Comparison of ENCODE assay signal across 27 mouse cellular contexts in the genomic region with DNA sequence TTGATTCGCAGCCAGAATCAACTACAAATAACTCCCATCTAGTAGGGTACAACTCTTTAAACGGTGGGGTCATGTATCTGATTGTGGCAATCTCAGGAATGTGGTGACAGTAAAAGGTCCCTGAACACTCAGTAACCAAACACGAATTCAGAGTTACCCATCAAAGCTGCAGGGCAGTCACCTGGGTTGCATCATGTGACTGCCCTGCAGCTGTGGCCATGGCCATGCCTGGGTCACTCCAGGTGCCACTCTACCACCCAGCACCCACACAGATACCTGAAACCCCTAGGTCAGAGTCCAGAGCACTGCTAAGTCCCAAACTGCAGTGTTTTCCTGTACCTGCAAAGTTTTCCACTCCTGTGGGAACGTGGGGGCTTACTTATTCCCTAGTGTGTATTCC. TPM values are rescaled to one million over a fixed set of nuclear protein-coding genes. Genes with fewer than 3 reads are reported as not detected.
"Had no signal": no experiment of that assay in that cellular context is flagged by ENCODE, and none has a peak within 500 bp of the region (broad histone marks: within the 10 kb centered on the region; RNA-seq: fewer than 3 reads in every experiment).

No protein-coding gene starts in this region.

- H3K27ac ChIP-seq: gastrocnemius, adult 2 months; heart, embryonic 10.5 days; hindbrain, embryonic 10.5 days; hindbrain, embryonic 12.5 days; hindbrain, embryonic 14.5 days; intestine, embryonic 15.5 days; left cerebral cortex, adult 2 months; limb, embryonic 13.5 days; limb, embryonic 15.5 days; liver, embryonic 14.5 days had no signal

- H3K27me3 ChIP-seq: heart, embryonic 12.5 days; intestine, embryonic 15.5 days; limb, embryonic 13.5 days had no signal

- H3K4me1 ChIP-seq: intestine, embryonic 15.5 days had no signal

- H3K36me3 ChIP-seq: heart, embryonic 10.5 days; hindbrain, embryonic 10.5 days; hindbrain, embryonic 12.5 days; intestine, embryonic 15.5 days; limb, embryonic 13.5 days; limb, embryonic 15.5 days had no signal

- DNase-seq: gastrocnemius, adult 2 months; gastrocnemius, postnatal 10 days; gastrocnemius, postnatal 25 days; heart, adult 18-20 months; heart, postnatal 10 days; heart, postnatal 4 days; kidney, adult 18-20 months; kidney, adult 8-10 months; kidney, postnatal 10 days; kidney, postnatal 25 days; kidney, postnatal 4 days; left cerebral cortex, postnatal 4 days; lung, adult 18-20 months had no signal

- ATAC-seq: hindbrain, embryonic 16.5 days; inflammation-experienced regulatory T-cells, adult 6 months; intestine, embryonic 15.5 days; intestine, postnatal 0 days had no signal

- H3K9me3 ChIP-seq: heart, embryonic 10.5 days; heart, embryonic 12.5 days; hindbrain, embryonic 10.5 days; hindbrain, embryonic 12.5 days; intestine, embryonic 15.5 days; limb, embryonic 13.5 days; limb, embryonic 15.5 days had no signal

- H3K9ac ChIP-seq: heart, embryonic 12.5 days; hindbrain, embryonic 12.5 days; hindbrain, embryonic 14.5 days; intestine, embryonic 15.5 days; limb, embryonic 13.5 days; limb, embryonic 15.5 days; liver, embryonic 14.5 days had no signal

- H3K4me3 ChIP-seq: gastrocnemius, adult 2 months; heart, embryonic 10.5 days; heart, embryonic 12.5 days; hindbrain, embryonic 10.5 days; hindbrain, embryonic 12.5 days; intestine, embryonic 15.5 days; left cerebral cortex, adult 2 months; limb, embryonic 13.5 days; limb, embryonic 15.5 days had no signal

- H3K4me2 ChIP-seq: heart, embryonic 12.5 days; hindbrain, embryonic 12.5 days; hindbrain, embryonic 14.5 days; intestine, embryonic 15.5 days; limb, embryonic 13.5 days; limb, embryonic 15.5 days had no signal

RNA-seq across cellular contexts. Expression of a gene that starts 9.1 kb away (rescaled TPM):
- total RNA-seq: granulocyte monocyte progenitor cell, adult 5-6 weeks had no signal
